Mouse (Mus musculus) bone marrow, adult 2 months (tissue): ENCODE measurements around the gene Zfp27.

ENCODE experiments used
- CTCF ChIP-seq: fragments of 200-500 bp; IDR thresholded peaks from 2 replicates; pipeline ENCODE4 v1.5.1; 2011; ENCODE audit warnings: low read length, control low read depth; ENCODE audit not compliant: control insufficient read depth, insufficient read depth
- POLR2A ChIP-seq: fragments of 200-500 bp; IDR thresholded peaks from 2 replicates; pipeline ENCODE4 v1.6.1; 2011; ENCODE audit warnings: low read depth, mild to moderate bottlenecking, control low read depth, low read length, borderline replicate concordance; ENCODE audit not compliant: control insufficient read depth

DNA sequence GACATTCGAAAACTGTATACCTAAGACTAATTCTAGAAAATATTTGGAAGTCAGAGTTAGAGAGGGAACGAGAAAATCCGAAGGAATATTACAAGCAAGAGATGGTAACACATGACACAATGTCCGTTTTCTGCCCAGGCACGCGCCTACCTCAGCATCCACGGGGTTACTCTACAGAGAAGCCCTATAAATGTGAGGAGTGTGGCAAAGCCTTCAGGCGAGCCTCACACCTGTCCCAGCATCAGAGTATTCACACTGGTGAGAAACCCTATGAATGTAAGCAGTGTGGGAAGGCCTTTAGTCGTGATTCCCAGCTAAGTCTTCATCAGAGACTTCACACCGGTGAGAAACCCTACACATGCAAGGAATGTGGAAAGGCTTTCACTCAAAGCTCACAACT is 32.1 kb downstream of the Zfp27 start:
- no peak for TF ChIP-seq CTCF
- no peak for TF ChIP-seq POLR2A
